Mouse (Mus musculus) adrenal gland, postnatal 36 days (tissue): ENCODE data around the gene Prr36. TPM values are rescaled to one million over a fixed set of nuclear protein-coding genes. Genes with fewer than 3 reads are reported as not detected.
"Not testable (repeated sequence)": the region's sequence is repeated elsewhere in the genome, so short reads cannot be mapped to it uniquely, and the experiment has no call there.

Experiments
- DNase-seq, 2 experiments: peaks; one replicate each; pipeline ENCODE4 v3.0.0; 2021; ENCODE audit warnings: mixed read lengths in 1 of 2
- long read RNA-seq, 2 experiments: library from polyadenylated mRNA; stranded (forward); transcript quantifications; one replicate each; pipeline ENCODE4 v2.0.0; 2021; ENCODE audit warnings: borderline sequencing depth in 2 of 2
- total RNA-seq, 2 experiments: library from RNA; stranded (reverse); gene quantifications; 2 replicates each; pipeline ENCODE4 v1.2.3; 2021

The Prr36 gene
- total RNA-seq: 1 to 10 TPM; 3.7 to 4.0 TPM
- long read RNA-seq, experiment 1, partial matches to known transcripts: 4 of 4 reads
- long read RNA-seq, experiment 1, other reads (novel, unspliced or antisense): 0 of 4 reads
- long read RNA-seq, experiment 2, partial matches to known transcripts: 0 of 2 reads
- long read RNA-seq, experiment 2, other reads (novel, unspliced or antisense): 2 of 2 reads

GRCm38 (mm10) chr8:4216791-4217621 lies at the start of gene Prr36:
Gene Prr36 (minus strand): TSS chr8:4217459.
- peak; percentile 30 to 61 for DNase-seq

GRCm38 (mm10) chr8:4265160-4265914 lies 48.1 kb upstream of the Prr36 start:
- no peak for DNase-seq

- DNase-seq: no peak
Measured at GRCm38 (mm10) chr8:4263105-4263791, 46.0 kb upstream of the Prr36 start.

GRCm38 (mm10) chr8:4259805-4260170 lies 42.5 kb upstream of the Prr36 start:
- DNase-seq: no peak

GRCm38 (mm10) chr8:4259125-4259804 lies 42.0 kb upstream of the Prr36 start, which contains the start of gene Ctxn1:
Gene Ctxn1 (minus strand): TSS chr8:4259274.
- peak; percentile 98 to 100 for DNase-seq

GRCm38 (mm10) chr8:4258678-4259077 lies 41.4 kb upstream of the Prr36 start:
- no peak for DNase-seq

- peak; percentile 78 to 83 for DNase-seq
Measured at GRCm38 (mm10) chr8:4258233-4258632, 41.0 kb upstream of the Prr36 start.

GRCm38 (mm10) chr8:4257350-4257749 lies 40.1 kb upstream of the Prr36 start:
- no peak for DNase-seq

GRCm38 (mm10) chr8:4256911-4257310 lies 39.7 kb upstream of the Prr36 start:
- no peak for DNase-seq

- not testable (repeated sequence) for DNase-seq
Measured at GRCm38 (mm10) chr8:4255471-4255870, 38.2 kb upstream of the Prr36 start.

- peak; percentile 64 to 75 for DNase-seq
Measured at GRCm38 (mm10) chr8:4254001-4254400, 36.7 kb upstream of the Prr36 start.

- peak; percentile 97 to 99 for DNase-seq
Measured at GRCm38 (mm10) chr8:4252934-4253841, 35.9 kb upstream of the Prr36 start, which contains the start of gene Snapc2. Gene Snapc2 (plus strand): TSS chr8:4253080.

GRCm38 (mm10) chr8:4252116-4252760 lies 35.0 kb upstream of the Prr36 start:
- no peak for DNase-seq

GRCm38 (mm10) chr8:4250306-4250970 lies 33.2 kb upstream of the Prr36 start:
- DNase-seq: peak; percentile 87 to 94

- DNase-seq: peak; percentile 61 to 65
Measured at GRCm38 (mm10) chr8:4249213-4249612, 32.0 kb upstream of the Prr36 start.

- DNase-seq: peak; percentile 45 to 64
Measured at GRCm38 (mm10) chr8:4247951-4248540, 30.8 kb upstream of the Prr36 start, which contains the start of gene Tgfbr3l. Gene Tgfbr3l (plus strand): TSS chr8:4248214.

- DNase-seq: no peak
Measured at GRCm38 (mm10) chr8:4247241-4247640, 30.0 kb upstream of the Prr36 start.

- no peak for DNase-seq
Measured at GRCm38 (mm10) chr8:4245737-4246136, 28.5 kb upstream of the Prr36 start.

GRCm38 (mm10) chr8:4245061-4245460 lies 27.8 kb upstream of the Prr36 start:
- no peak for DNase-seq
